Mouse (Mus musculus): Measurements from ENCODE around the gene Rpa2. TPM values are rescaled to one million over a fixed set of nuclear protein-coding genes. Genes with fewer than 3 reads are reported as not detected.
"Not testable (repeated sequence)": the region's sequence is repeated elsewhere in the genome, so short reads cannot be mapped to it uniquely, and the experiment has no call there.

The Rpa2 gene
- polyA plus RNA-seq, 1 experiment from 2014 or later, result 35.8 TPM

- WGBS, result 2% methylated on average over 21 of the region's 21 CpGs
- Histone ChIP-seq H3K36me3 (no peaks in the 10 kb centered on the region), H3K27me3 (replicated peaks) (peaks cover 24% of the 10 kb centered on the region), H3K4me1 (peaks cover 3% of the 10 kb centered on the region), H3K4me3 (replicated peaks) (peak within 1 kb of the TSS; percentile 24), H3K9ac (replicated peaks) (peak within 1 kb of the TSS; percentile 21; the same call in 1 of the 2 replicates), H3K9me3 (replicated peaks) (no peaks in the 10 kb centered on the region), H3K4me2 (peak within 1 kb of the TSS; percentile 52), H3K27ac (replicated peaks) (no peak within 1 kb of the TSS)
- ATAC-seq (ENCODE audit: low FRiP score), result no peak
These were observed 28.2 kb downstream of the Rpa2 start, which contains the start of gene Themis2 for GRCm38 (mm10) chr4:132796196-132796886. TSS of gene Themis2 (minus strand) at chr4:132796387.

GRCm38 (mm10) chr4:132797461-132797860 is 29.3 kb downstream of the Rpa2 start:
- no peaks in the 10 kb centered on the region for H3K36me3 ChIP-seq
- H3K4me1 ChIP-seq, result peaks cover 3% of the 10 kb centered on the region
- peaks cover 24% of the 10 kb centered on the region for H3K27me3 ChIP-seq (replicated peaks)
- no peak for ATAC-seq (ENCODE audit: low FRiP score)
- no peaks in the 10 kb centered on the region for H3K9me3 ChIP-seq (replicated peaks)
- H3K9ac ChIP-seq (replicated peaks), result no peak overlapping the region
- H3K27ac ChIP-seq (replicated peaks), result no peak overlapping the region
- WGBS, result 84% methylated on average over 1 of the region's 1 CpGs
- H3K4me2 ChIP-seq, result no peak overlapping the region
- H3K4me3 ChIP-seq (replicated peaks), result no peak overlapping the region

DNA sequence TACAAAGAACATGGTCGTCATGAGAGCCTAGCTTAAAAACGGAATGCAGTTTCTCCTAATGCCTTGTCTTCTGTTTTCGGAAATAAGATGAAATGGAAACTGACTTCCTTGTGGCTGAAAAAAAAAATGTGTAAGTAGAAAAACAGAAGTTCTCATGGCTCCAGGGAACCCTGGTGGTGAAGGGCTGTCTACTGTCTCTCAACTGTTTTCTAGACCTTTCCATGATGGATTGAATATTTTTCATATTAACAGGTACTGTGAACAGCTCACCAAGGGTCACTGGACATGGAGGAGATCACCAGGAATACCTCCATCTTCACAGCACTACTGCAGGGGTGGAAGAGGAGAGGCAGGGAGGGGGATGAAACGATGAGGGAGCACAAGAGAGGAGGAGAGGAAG is 29.9 kb downstream of the Rpa2 start:
- WGBS, result 77% methylated on average over 4 of the region's 4 CpGs
- H3K4me3 ChIP-seq (replicated peaks), result no peak overlapping the region

DNA sequence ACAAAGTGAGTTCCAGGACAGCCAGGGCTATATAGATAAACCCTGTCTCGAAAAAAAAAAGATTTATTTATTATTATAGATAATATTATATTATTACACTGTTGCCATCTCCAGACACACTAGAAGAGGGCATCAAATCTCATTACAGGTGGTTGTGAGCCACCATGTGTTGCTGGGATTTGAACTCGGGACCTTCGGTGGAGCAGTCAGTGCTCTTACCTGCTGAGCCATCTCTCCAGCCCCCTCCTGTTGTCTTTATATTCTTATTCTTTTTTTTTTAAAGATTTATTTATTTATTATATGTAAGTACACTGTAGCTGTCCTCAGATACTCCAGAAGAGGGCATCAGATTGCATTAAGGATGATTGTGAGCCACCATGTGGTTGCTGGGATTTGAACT is 30.5 kb downstream of the Rpa2 start:
- H3K27ac ChIP-seq (replicated peaks); H3K4me3 ChIP-seq (replicated peaks); H3K9ac ChIP-seq (replicated peaks); H3K4me2 ChIP-seq; H3K9me3 ChIP-seq (replicated peaks); H3K36me3 ChIP-seq; H3K4me1 ChIP-seq; ATAC-seq (ENCODE audit: low FRiP score): not testable (repeated sequence)
- 84% methylated on average over 3 of the region's 3 CpGs for WGBS
- peaks cover 24% of the 10 kb centered on the region for H3K27me3 ChIP-seq (replicated peaks)

More for the DNA sequence above, 29.9 kb downstream of the Rpa2 start:
- ATAC-seq (ENCODE audit: low FRiP score), result no peak
- H3K4me1 ChIP-seq, result peaks cover 3% of the 10 kb centered on the region
- no peak overlapping the region for H3K27ac ChIP-seq (replicated peaks)
- no peaks in the 10 kb centered on the region for H3K9me3 ChIP-seq (replicated peaks)
- H3K27me3 ChIP-seq (replicated peaks), result peaks cover 24% of the 10 kb centered on the region
- no peak overlapping the region for H3K4me2 ChIP-seq
- no peak overlapping the region for H3K9ac ChIP-seq (replicated peaks)
- no peaks in the 10 kb centered on the region for H3K36me3 ChIP-seq

DNA sequence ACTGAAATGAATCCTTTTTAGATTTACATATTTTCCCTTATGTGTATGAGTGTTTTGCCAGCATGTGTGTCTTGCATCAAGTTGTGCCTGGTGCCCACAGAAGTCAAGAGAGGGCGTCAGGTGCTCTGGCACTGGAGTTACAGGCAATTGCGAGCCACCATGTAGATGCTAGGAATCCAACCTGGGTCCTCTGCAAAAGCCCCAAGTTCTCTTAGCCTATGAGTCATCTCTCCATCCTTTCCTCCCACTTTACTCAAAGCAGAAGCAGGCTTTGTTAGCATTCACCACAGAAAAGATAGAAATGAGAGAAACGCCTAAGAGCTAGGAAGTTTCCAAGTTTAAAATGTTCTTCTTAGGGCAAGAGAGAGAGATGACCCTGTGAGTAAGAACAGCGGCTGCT is 31.7 kb downstream of the Rpa2 start:
- Histone ChIP-seq H3K4me1 (peaks cover 3% of the 10 kb centered on the region), H3K9ac (replicated peaks) (no peak overlapping the region), H3K27me3 (replicated peaks) (peaks cover 20% of the 10 kb centered on the region), H3K4me2 (no peak overlapping the region), H3K27ac (replicated peaks) (no peak overlapping the region), H3K36me3 (no peaks in the 10 kb centered on the region), H3K4me3 (replicated peaks) (no peak overlapping the region), H3K9me3 (replicated peaks) (no peaks in the 10 kb centered on the region)
- WGBS, result 91% methylated on average over 4 of the region's 4 CpGs
- ATAC-seq (ENCODE audit: low FRiP score), result no peak

DNA sequence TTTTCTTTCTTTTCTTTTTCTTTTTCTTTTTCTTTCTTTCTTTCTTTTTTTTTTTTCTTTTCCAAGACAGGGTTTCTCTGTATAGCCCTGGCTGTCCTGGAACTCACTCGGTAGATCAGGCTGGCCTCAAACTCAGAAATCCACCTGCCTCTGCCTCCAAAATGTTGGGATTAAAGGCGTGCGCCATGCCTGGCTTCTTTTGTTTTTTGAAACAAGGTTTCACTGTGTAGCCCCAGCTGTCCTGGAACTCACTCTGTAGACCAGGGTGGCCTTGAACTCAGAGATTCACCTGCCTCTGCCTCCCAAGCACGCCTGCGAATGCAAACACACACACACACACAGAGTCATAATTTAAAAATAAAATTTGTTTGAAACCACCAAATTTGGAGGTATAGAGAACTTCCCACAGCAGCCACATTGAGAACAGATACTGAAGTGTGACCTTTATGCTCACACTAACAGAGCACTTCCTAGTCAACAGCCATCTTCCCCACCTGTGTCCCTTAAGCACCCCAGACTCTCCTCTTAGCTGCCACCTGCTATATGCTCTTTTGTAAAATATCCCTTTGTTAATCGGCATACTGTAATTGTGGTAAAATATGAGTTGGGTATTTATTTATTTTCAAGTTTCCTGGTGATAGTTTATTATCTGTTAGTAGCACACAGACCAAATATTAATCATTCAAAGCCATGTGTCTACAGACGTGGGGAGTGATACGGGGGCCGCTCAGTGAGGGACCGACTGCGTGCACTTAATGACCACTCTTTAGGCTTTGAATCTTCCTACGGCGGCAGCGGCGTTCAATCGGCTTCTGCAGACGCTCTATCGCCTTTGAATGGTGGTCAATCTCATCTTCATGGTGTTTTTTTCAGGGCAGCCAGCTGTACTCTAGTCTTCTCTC is 33.3 kb downstream of the Rpa2 start:
- Histone ChIP-seq H3K4me2 (no peak overlapping the region), H3K27me3 (replicated peaks) (peaks cover 9% of the 10 kb centered on the region; the same call in 1 of the 2 replicates), H3K4me3 (replicated peaks) (no peak overlapping the region), H3K9ac (replicated peaks) (no peak overlapping the region), H3K36me3 (no peaks in the 10 kb centered on the region), H3K27ac (replicated peaks) (no peak overlapping the region), H3K9me3 (replicated peaks) (no peaks in the 10 kb centered on the region), H3K4me1 (no peaks in the 10 kb centered on the region)
- no peak for ATAC-seq (ENCODE audit: low FRiP score)
- WGBS, result 81% methylated on average over 18 of the region's 18 CpGs

GRCm38 (mm10) chr4:132802171-132802637 is 34.1 kb downstream of the Rpa2 start:
- H3K4me3 ChIP-seq (replicated peaks), result no peak overlapping the region
- WGBS, result 65% methylated on average over 16 of the region's 16 CpGs
- no peak overlapping the region for H3K27ac ChIP-seq (replicated peaks)
- no peaks in the 10 kb centered on the region for H3K36me3 ChIP-seq
- H3K4me2 ChIP-seq, result no peak overlapping the region
- H3K27me3 ChIP-seq (replicated peaks), result peaks cover 7% of the 10 kb centered on the region; the same call in 1 of the 2 replicates
- H3K9me3 ChIP-seq (replicated peaks), result no peaks in the 10 kb centered on the region
- no peak overlapping the region for H3K9ac ChIP-seq (replicated peaks)
- no peaks in the 10 kb centered on the region for H3K4me1 ChIP-seq
- no peak for ATAC-seq (ENCODE audit: low FRiP score)

GRCm38 (mm10) chr4:132803212-132803611 is 35.1 kb downstream of the Rpa2 start:
- 95% methylated on average over 5 of the region's 5 CpGs for WGBS
- ATAC-seq (ENCODE audit: low FRiP score), result no peak

DNA sequence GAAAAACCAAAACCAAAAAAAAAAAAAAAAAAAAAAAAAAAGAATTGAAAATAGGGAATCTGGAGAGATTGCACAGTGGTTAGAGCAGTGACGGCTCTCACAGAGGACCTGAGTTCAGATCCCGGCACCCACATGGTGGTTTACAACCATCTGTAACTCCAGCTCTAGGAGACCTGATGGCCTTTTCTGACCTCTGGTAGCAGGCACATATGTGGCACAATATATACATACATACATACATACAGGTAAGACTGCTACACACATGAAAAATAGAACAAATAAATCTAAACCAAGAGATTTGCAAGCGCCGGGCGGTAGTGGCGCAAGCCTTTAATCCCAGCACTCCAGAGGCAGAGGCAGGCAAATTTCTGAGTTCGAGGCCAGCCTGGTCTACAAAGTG is 35.7 kb downstream of the Rpa2 start:
- H3K4me2 ChIP-seq, result no peak overlapping the region
- H3K4me1 ChIP-seq, result no peaks in the 10 kb centered on the region
- 98% methylated on average over 7 of the region's 7 CpGs for WGBS
- no peaks in the 10 kb centered on the region for H3K27me3 ChIP-seq (replicated peaks)
- no peaks in the 10 kb centered on the region for H3K36me3 ChIP-seq
- ATAC-seq (ENCODE audit: low FRiP score), result no peak
- no peak overlapping the region for H3K4me3 ChIP-seq (replicated peaks)
- H3K27ac ChIP-seq (replicated peaks), result no peak overlapping the region
- no peaks in the 10 kb centered on the region for H3K9me3 ChIP-seq (replicated peaks)
- H3K9ac ChIP-seq (replicated peaks), result no peak overlapping the region

More at GRCm38 (mm10) chr4:132803212-132803611, 35.1 kb downstream of the Rpa2 start:
- no peaks in the 10 kb centered on the region for H3K9me3 ChIP-seq (replicated peaks)
- no peaks in the 10 kb centered on the region for H3K36me3 ChIP-seq
- H3K4me2 ChIP-seq, result no peak overlapping the region
- H3K27me3 ChIP-seq (replicated peaks), result no peaks in the 10 kb centered on the region
- H3K4me1 ChIP-seq, result no peaks in the 10 kb centered on the region
- H3K27ac ChIP-seq (replicated peaks), result no peak overlapping the region
- H3K4me3 ChIP-seq (replicated peaks), result no peak overlapping the region
- no peak overlapping the region for H3K9ac ChIP-seq (replicated peaks)

GRCm38 (mm10) chr4:132804331-132804730 is 36.2 kb downstream of the Rpa2 start:
- H3K4me3 ChIP-seq (replicated peaks), result no peak overlapping the region
- no peaks in the 10 kb centered on the region for H3K9me3 ChIP-seq (replicated peaks)
- H3K4me1 ChIP-seq, result no peaks in the 10 kb centered on the region
- no peak overlapping the region for H3K9ac ChIP-seq (replicated peaks)
- ATAC-seq (ENCODE audit: low FRiP score), result no peak
- H3K4me2 ChIP-seq, result no peak overlapping the region
- H3K27ac ChIP-seq (replicated peaks), result no peak overlapping the region
- H3K36me3 ChIP-seq, result no peaks in the 10 kb centered on the region
- no peaks in the 10 kb centered on the region for H3K27me3 ChIP-seq (replicated peaks)
- WGBS, result 92% methylated on average over 6 of the region's 6 CpGs

- Histone ChIP-seq H3K36me3 (no peaks in the 10 kb centered on the region), H3K27me3 (replicated peaks) (no peaks in the 10 kb centered on the region), H3K4me2 (no peak overlapping the region), H3K27ac (replicated peaks) (no peak overlapping the region), H3K4me1 (no peaks in the 10 kb centered on the region), H3K4me3 (replicated peaks) (no peak overlapping the region), H3K9ac (replicated peaks) (no peak overlapping the region), H3K9me3 (replicated peaks) (no peaks in the 10 kb centered on the region)
- ATAC-seq (ENCODE audit: low FRiP score), result no peak
- 87% methylated on average over 5 of the region's 5 CpGs for WGBS
These were observed 37.0 kb downstream of the Rpa2 start for GRCm38 (mm10) chr4:132805146-132805545.
